Mouse (Mus musculus): ENCODE measurements around the gene AI467606. TPM values are rescaled to one million over a fixed set of nuclear protein-coding genes. Genes with fewer than 3 reads are reported as not detected.

The AI467606 gene
- total and polyA plus RNA-seq, 3 experiments = 51.1 to 101 (median 79.4) TPM

DNA sequence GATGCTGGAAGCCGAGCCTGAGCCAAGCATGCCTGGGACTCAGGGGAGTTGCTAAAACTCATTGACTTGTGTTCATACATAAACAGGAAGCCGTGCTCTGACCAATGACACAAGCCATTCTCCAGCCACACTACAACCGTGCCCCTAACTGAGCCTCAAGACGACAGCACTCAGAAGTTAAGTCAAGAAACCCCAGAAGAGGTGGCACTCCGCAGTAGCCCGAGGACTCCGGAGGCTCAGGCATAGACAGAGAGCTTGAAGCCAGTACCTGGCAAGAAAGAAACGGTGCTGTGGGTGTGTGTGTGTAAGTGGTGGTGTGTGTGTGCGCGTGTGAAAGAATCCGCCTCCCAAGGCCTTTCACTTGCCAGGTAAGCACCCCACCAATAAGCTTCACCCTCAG, 23.8 kb downstream of the AI467606 start:
- TF ChIP-seq ZC3H11A (IDR thresholded peaks at IDR 0.05; ENCODE audit: low read depth, low read length) (no peak), CTCF (IDR thresholded peaks at IDR 0.05 in 2 of 3, conservative IDR thresholded peaks at IDR 0.05 in 1 of 3; ENCODE audit: control insufficient read depth in 1 of 3, insufficient read depth in 1 of 3, low read depth in 2 of 3, low read length in 3 of 3, poor library complexity in 1 of 3, severe bottlenecking in 1 of 3) (no peak), NELFE (IDR thresholded peaks at IDR 0.05; ENCODE audit: low read depth, low read length) (no peak), NRF1 (IDR thresholded peaks at IDR 0.05; ENCODE audit: insufficient read depth, low read depth, low read length, poor library complexity, severe bottlenecking) (no peak), POLR2AphosphoS2 (IDR thresholded peaks at IDR 0.05; ENCODE audit: low read length) (no peak), MXI1 (IDR thresholded peaks at IDR 0.05; ENCODE audit: low read depth, low read length) (no peak), ETS1 (IDR thresholded peaks at IDR 0.05; ENCODE audit: low read depth, low read length) (no peak)
- Histone ChIP-seq H3K36me3 (ENCODE audit: control insufficient read depth in 1 of 2, insufficient read depth in 2 of 2, low read length in 2 of 2) (peaks cover 0 to 17% of the 10 kb centered on the region in 2 experiments; a peak in 2 of 4 replicates), H3K9me3 (replicated peaks; ENCODE audit: insufficient read depth, low read length) (no peaks in the 10 kb centered on the region), H3K9ac (ENCODE audit: control insufficient read depth, low read depth, low read length, poor library complexity, severe bottlenecking) (no peak overlapping the region), H3K27me3 (ENCODE audit: control insufficient read depth in 1 of 2, insufficient read depth in 2 of 2, low read length in 2 of 2) (no peaks in the 10 kb centered on the region), H3K4me1 (ENCODE audit: control insufficient read depth in 1 of 2, insufficient read depth in 2 of 2, low read length in 2 of 2) (peaks cover 2 to 28% of the 10 kb centered on the region in 2 experiments; a peak in 3 of 4 replicates), H3K4me3 (ENCODE audit: control insufficient read depth in 1 of 2, insufficient read depth in 1 of 2, low read depth in 2 of 2, low read length in 2 of 2) (no peak overlapping the region), H3K27ac (ENCODE audit: control insufficient read depth, low read depth, low read length) (no peak overlapping the region), H3K79me2 (ENCODE audit: control insufficient read depth, insufficient read depth, low read length, poor library complexity) (no peaks in the 10 kb centered on the region)
- DNase-seq (ENCODE audit: low read depth, low spot score) = no peak

DNA sequence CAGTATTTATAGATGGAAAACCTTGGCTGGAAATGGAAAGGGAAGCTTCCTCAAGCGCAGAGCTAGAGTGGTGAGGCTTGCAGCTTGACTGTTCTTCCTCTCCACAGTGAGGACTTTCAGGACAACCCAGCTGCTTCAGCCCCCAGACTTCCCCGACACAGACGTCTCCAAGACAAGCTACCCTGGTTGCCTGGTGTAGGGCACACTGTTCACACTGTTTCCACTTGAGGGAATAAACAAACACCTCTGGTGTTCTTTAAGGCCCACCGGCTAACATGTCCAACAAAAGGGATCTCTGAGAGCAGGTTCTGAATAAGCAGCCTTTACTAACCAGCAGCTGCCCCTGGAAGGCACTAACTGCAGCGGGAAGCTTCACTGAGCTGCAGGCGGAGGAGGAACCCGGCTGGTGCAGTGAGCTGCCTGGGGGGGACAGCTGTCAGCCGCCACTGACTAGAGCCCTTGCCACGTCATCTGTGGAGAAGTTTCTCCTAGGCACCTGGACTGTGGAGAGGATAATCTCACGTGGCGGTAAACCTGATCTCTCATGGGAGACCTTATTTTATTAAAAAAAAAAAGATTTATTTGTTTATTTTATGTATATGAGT, 25.3 kb downstream of the AI467606 start:
- no peak for DNase-seq (ENCODE audit: low read depth, low spot score)
- Histone ChIP-seq H3K4me1 (ENCODE audit: control insufficient read depth in 1 of 2, insufficient read depth in 2 of 2, low read length in 2 of 2) (peaks cover 2 to 28% of the 10 kb centered on the region in 2 experiments; a peak in 3 of 4 replicates), H3K9me3 (replicated peaks; ENCODE audit: insufficient read depth, low read length) (no peaks in the 10 kb centered on the region), H3K27ac (ENCODE audit: control insufficient read depth, low read depth, low read length) (no peak overlapping the region), H3K36me3 (ENCODE audit: control insufficient read depth in 1 of 2, insufficient read depth in 2 of 2, low read length in 2 of 2) (peaks cover 0 to 17% of the 10 kb centered on the region in 2 experiments; a peak in 2 of 4 replicates), H3K79me2 (ENCODE audit: control insufficient read depth, insufficient read depth, low read length, poor library complexity) (no peaks in the 10 kb centered on the region), H3K27me3 (ENCODE audit: control insufficient read depth in 1 of 2, insufficient read depth in 2 of 2, low read length in 2 of 2) (no peaks in the 10 kb centered on the region), H3K4me3 (ENCODE audit: control insufficient read depth in 1 of 2, insufficient read depth in 1 of 2, low read depth in 2 of 2, low read length in 2 of 2) (no peak overlapping the region), H3K9ac (ENCODE audit: control insufficient read depth, low read depth, low read length, poor library complexity, severe bottlenecking) (no peak overlapping the region)
- TF ChIP-seq TBP (IDR thresholded peaks at IDR 0.05; ENCODE audit: low read depth, low read length) = no peak
- no peak for TF ChIP-seq CHD2 (IDR thresholded peaks at IDR 0.05; ENCODE audit: low read length)
- TF ChIP-seq ZNF384 (IDR thresholded peaks at IDR 0.05; ENCODE audit: low read depth, low read length) = no peak
- no peak for TF ChIP-seq MEF2A (IDR thresholded peaks at IDR 0.05; ENCODE audit: extremely low read depth, insufficient replicate concordance, low read depth, low read length, poor library complexity, severe bottlenecking)
- TF ChIP-seq HCFC1 (IDR thresholded peaks at IDR 0.05; ENCODE audit: low read depth, low read length) = no peak
- TF ChIP-seq TAL1 (IDR thresholded peaks at IDR 0.05; ENCODE audit: low read length) = no peak
- no peak for TF ChIP-seq UBTF (IDR thresholded peaks at IDR 0.05; ENCODE audit: borderline replicate concordance, insufficient read depth, low read depth, low read length)
- no peak for TF ChIP-seq NELFE (IDR thresholded peaks at IDR 0.05; ENCODE audit: low read depth, low read length)
- TF ChIP-seq MAZ (IDR thresholded peaks at IDR 0.05; ENCODE audit: low read depth, low read length) = no peak
- no peak for TF ChIP-seq KAT2A (conservative IDR thresholded peaks at IDR 0.05; ENCODE audit: low read depth, low read length)
- TF ChIP-seq POLR2AphosphoS2 (IDR thresholded peaks at IDR 0.05; ENCODE audit: low read length) = no peak
- TF ChIP-seq MYC (IDR thresholded peaks at IDR 0.05; ENCODE audit: low read depth, low read length) = no peak
- no peak for TF ChIP-seq CTCF (IDR thresholded peaks at IDR 0.05 in 2 of 3, conservative IDR thresholded peaks at IDR 0.05 in 1 of 3; ENCODE audit: control insufficient read depth in 1 of 3, insufficient read depth in 1 of 3, low read depth in 2 of 3, low read length in 3 of 3, poor library complexity in 1 of 3, severe bottlenecking in 1 of 3)
- TF ChIP-seq GABPA (IDR thresholded peaks at IDR 0.05; ENCODE audit: low read depth, low read length) = no peak
- TF ChIP-seq GATA1 (IDR thresholded peaks at IDR 0.05; ENCODE audit: low read depth, low read length) = no peak
- no peak for TF ChIP-seq MXI1 (IDR thresholded peaks at IDR 0.05; ENCODE audit: low read depth, low read length)
- TF ChIP-seq NRF1 (IDR thresholded peaks at IDR 0.05; ENCODE audit: insufficient read depth, low read depth, low read length, poor library complexity, severe bottlenecking) = no peak
- no peak for TF ChIP-seq ETS1 (IDR thresholded peaks at IDR 0.05; ENCODE audit: low read depth, low read length)

Measured in MEL (cell line).